Mouse (Mus musculus): ENCODE data around the gene Hist2h3c2.

GRCm38 (mm10) chr3:96247356-96248140 is 8.6 kb upstream of the Hist2h3c2 start:
- TF ChIP-seq POLR2A (IDR thresholded peaks at IDR 0.05; ENCODE audit: borderline replicate concordance, extremely low read depth, low read depth, low read length) (no peak), CTCF (IDR thresholded peaks at IDR 0.05; ENCODE audit: insufficient read depth, low read length) (no peak)

Measured in lung, adult 2 months (tissue).